Comparison of ENCODE assay signal across 27 mouse cellular contexts in genomic region chr3:53701940-53702339, GRCm38 (mm10). TPM values are rescaled to one million over a fixed set of nuclear protein-coding genes. Genes with fewer than 3 reads are reported as not detected.
DNase-seq lines count a peak whose midpoint lies in the region; ATAC-seq and TF ChIP-seq lines count a peak whose summit lies in the region.
"Had no signal": no experiment of that assay in that cellular context is flagged by ENCODE, and none has a peak within 500 bp of the region (broad histone marks: within the 10 kb centered on the region; RNA-seq: fewer than 3 reads in every experiment).

No protein-coding gene starts in this region.

- H3K4me1 ChIP-seq in forebrain, embryonic 13.5 days: peaks cover 17% of the 10 kb centered on the region
- H3K4me1 ChIP-seq in forebrain, embryonic 10.5 days: peaks cover 12% of the 10 kb centered on the region
- no peaks in the 10 kb centered on the region; the same call in 1 of the 2 replicates for H3K4me1 ChIP-seq in forebrain, postnatal 0 days (ENCODE audit: insufficient read depth)
- H3K4me1 ChIP-seq in forebrain, embryonic 11.5 days (replicated peaks; ENCODE audit: control insufficient read depth, insufficient read depth, low read length): 0 out of 2 replicates have a peak, but pooled peaks cover 2% of the 10 kb centered on the region
- peaks cover 4% of the 10 kb centered on the region; the same call in 1 of the 2 replicates for H3K4me1 ChIP-seq in intestine, embryonic 15.5 days (replicated peaks)
- peaks cover 7% of the 10 kb centered on the region; the same call in 1 of the 2 replicates for H3K4me1 ChIP-seq in intestine, postnatal 0 days (replicated peaks; ENCODE audit: control insufficient read depth, insufficient read depth, low read length)
- H3K4me1 ChIP-seq in intestine, embryonic 16.5 days (ENCODE audit: control insufficient read depth, insufficient read depth, low read length): peaks cover 5% of the 10 kb centered on the region
- H3K4me1 ChIP-seq: hindbrain, embryonic 13.5 days had no signal

- WGBS in forebrain, embryonic 13.5 days: 70% methylated on average over 1 of the region's 1 CpGs
- WGBS in forebrain, embryonic 10.5 days: 49% methylated on average over 1 of the region's 1 CpGs
- 53% methylated on average over 1 of the region's 1 CpGs for WGBS in forebrain, postnatal 0 days
- 54% methylated on average over 1 of the region's 1 CpGs for WGBS in forebrain, embryonic 11.5 days
- 47% methylated on average over 1 of the region's 1 CpGs for WGBS in intestine, embryonic 15.5 days
- WGBS in intestine, postnatal 0 days: 24% methylated on average over 1 of the region's 1 CpGs
- 50% methylated on average over 1 of the region's 1 CpGs for WGBS in intestine, embryonic 16.5 days

- ATAC-seq in forebrain, embryonic 13.5 days: no peak
- ATAC-seq in forebrain, postnatal 0 days: no peak
- no peak for ATAC-seq in forebrain, embryonic 11.5 days (replicated peaks; ENCODE audit: low FRiP score)
- peak; percentile 76; the same call in 1 of the 2 replicates for ATAC-seq in intestine, embryonic 15.5 days
- ATAC-seq in intestine, postnatal 0 days: no peak
- peak; percentile 74; the same call in 1 of the 2 replicates for ATAC-seq in intestine, embryonic 16.5 days
- ATAC-seq: activated CD4-positive, CD25-positive, alpha-beta regulatory T cell, adult 4 months; hindbrain, embryonic 16.5 days had no signal

- no peak overlapping the region for H3K4me3 ChIP-seq in forebrain, embryonic 13.5 days
- no peak overlapping the region for H3K4me3 ChIP-seq in forebrain, embryonic 10.5 days
- H3K4me3 ChIP-seq in forebrain, postnatal 0 days (ENCODE audit: low read depth, low read length): no peak overlapping the region
- no peak overlapping the region for H3K4me3 ChIP-seq in forebrain, embryonic 11.5 days (ENCODE audit: low read depth, low read length)
- H3K4me3 ChIP-seq in intestine, embryonic 15.5 days (replicated peaks): no peak overlapping the region
- H3K4me3 ChIP-seq in intestine, postnatal 0 days (ENCODE audit: low read depth, low read length): no peak overlapping the region
- H3K4me3 ChIP-seq in intestine, embryonic 16.5 days (ENCODE audit: low read length): no peak overlapping the region
- H3K4me3 ChIP-seq: embryonic facial prominence, embryonic 10.5 days; embryonic facial prominence, embryonic 13.5 days; erythroblast, embryonic 14.5 days; gastrocnemius, adult 2 months; hindbrain, embryonic 13.5 days had no signal

- DNase-seq in forebrain, embryonic 10.5 days (ENCODE audit: extremely low spot score, low spot score): no peak
- DNase-seq in forebrain, postnatal 0 days: no peak
- no peak for DNase-seq in forebrain, embryonic 11.5 days (ENCODE audit: low spot score)
- no peak for DNase-seq in testis, postnatal 14 days (ENCODE audit: low spot score)
- DNase-seq: adrenal gland, adult 8-10 months; adrenal gland, postnatal 25 days; cerebellum, adult 11-12 months; cerebellum, adult 8-10 months; cerebellum, postnatal 36 days; embryo, embryonic 11 days; gastrocnemius, adult 2 months; gastrocnemius, postnatal 14 days; heart, adult 11 months; heart, postnatal 10 days; heart, postnatal 4 days; kidney, adult 11 months had no signal

- 0 out of 2 replicates have a peak overlapping the region, but pooled peaks have one; percentile 22 for H3K4me2 ChIP-seq in forebrain, embryonic 13.5 days
- no peak overlapping the region for H3K4me2 ChIP-seq in forebrain, postnatal 0 days (ENCODE audit: low read depth)
- H3K4me2 ChIP-seq in forebrain, embryonic 11.5 days (ENCODE audit: low read depth, low read length, severe bottlenecking): no peak overlapping the region
- H3K4me2 ChIP-seq in intestine, embryonic 15.5 days (replicated peaks): no peak overlapping the region
- no peak overlapping the region for H3K4me2 ChIP-seq in intestine, postnatal 0 days (replicated peaks; ENCODE audit: low read depth)
- no peak overlapping the region for H3K4me2 ChIP-seq in intestine, embryonic 16.5 days (ENCODE audit: low read depth, low read length)
- H3K4me2 ChIP-seq: embryonic facial prominence, embryonic 13.5 days; heart, embryonic 11.5 days; hindbrain, embryonic 13.5 days had no signal

- no peaks in the 10 kb centered on the region for H3K27me3 ChIP-seq in forebrain, embryonic 13.5 days
- H3K27me3 ChIP-seq in forebrain, embryonic 10.5 days (ENCODE audit: poor library complexity, severe bottlenecking): no peaks in the 10 kb centered on the region
- H3K27me3 ChIP-seq in forebrain, postnatal 0 days (ENCODE audit: insufficient read depth, low read length): no peaks in the 10 kb centered on the region
- H3K27me3 ChIP-seq in forebrain, embryonic 11.5 days (ENCODE audit: control insufficient read depth, insufficient read depth, low read length): no peaks in the 10 kb centered on the region
- H3K27me3 ChIP-seq in intestine, embryonic 15.5 days (replicated peaks): no peaks in the 10 kb centered on the region
- no peaks in the 10 kb centered on the region for H3K27me3 ChIP-seq in intestine, postnatal 0 days (replicated peaks; ENCODE audit: control insufficient read depth, insufficient read depth, low read length)
- no peaks in the 10 kb centered on the region for H3K27me3 ChIP-seq in intestine, embryonic 16.5 days (replicated peaks; ENCODE audit: control insufficient read depth, insufficient read depth, low read length)
- H3K27me3 ChIP-seq: embryonic facial prominence, embryonic 13.5 days; hindbrain, embryonic 13.5 days had no signal

- H3K27ac ChIP-seq in forebrain, embryonic 13.5 days: 0 out of 2 replicates have a peak overlapping the region, but pooled peaks have one; percentile 63
- H3K27ac ChIP-seq in forebrain, embryonic 10.5 days: no peak overlapping the region
- H3K27ac ChIP-seq in forebrain, postnatal 0 days (ENCODE audit: low read depth, low read length): peak overlapping the region; percentile 36; the same call in 1 of the 2 replicates
- no peak overlapping the region for H3K27ac ChIP-seq in forebrain, embryonic 11.5 days (ENCODE audit: low read depth, low read length)
- H3K27ac ChIP-seq in intestine, embryonic 15.5 days: no peak overlapping the region
- H3K27ac ChIP-seq in intestine, postnatal 0 days (ENCODE audit: low read depth, low read length): no peak overlapping the region
- H3K27ac ChIP-seq in intestine, embryonic 16.5 days (ENCODE audit: low read length): no peak overlapping the region
- H3K27ac ChIP-seq: embryonic facial prominence, embryonic 10.5 days; embryonic facial prominence, embryonic 13.5 days; gastrocnemius, adult 2 months; hindbrain, embryonic 13.5 days had no signal

- TF ChIP-seq CTCF in forebrain, postnatal 0 days (IDR thresholded peaks at IDR 0.05; ENCODE audit: low read depth): no peak
- TF ChIP-seq CTCF in intestine, postnatal 0 days (IDR thresholded peaks at IDR 0.05; ENCODE audit: low read depth): no peak

- no peaks in the 10 kb centered on the region for H3K9me3 ChIP-seq in forebrain, embryonic 13.5 days (replicated peaks)
- no peaks in the 10 kb centered on the region for H3K9me3 ChIP-seq in forebrain, embryonic 10.5 days
- H3K9me3 ChIP-seq in forebrain, postnatal 0 days (ENCODE audit: low read length): no peaks in the 10 kb centered on the region
- no peaks in the 10 kb centered on the region for H3K9me3 ChIP-seq in forebrain, embryonic 11.5 days (ENCODE audit: control insufficient read depth, low read length)
- no peaks in the 10 kb centered on the region for H3K9me3 ChIP-seq in intestine, embryonic 15.5 days
- no peaks in the 10 kb centered on the region for H3K9me3 ChIP-seq in intestine, postnatal 0 days (ENCODE audit: control insufficient read depth)
- H3K9me3 ChIP-seq in intestine, embryonic 16.5 days (ENCODE audit: control insufficient read depth, low read length): no peaks in the 10 kb centered on the region
- H3K9me3 ChIP-seq: embryonic facial prominence, embryonic 10.5 days; embryonic facial prominence, embryonic 13.5 days; hindbrain, embryonic 13.5 days had no signal

- H3K9ac ChIP-seq in forebrain, embryonic 13.5 days: no peak overlapping the region
- no peak overlapping the region for H3K9ac ChIP-seq in forebrain, postnatal 0 days
- H3K9ac ChIP-seq in forebrain, embryonic 11.5 days (ENCODE audit: low read length): no peak overlapping the region
- no peak overlapping the region for H3K9ac ChIP-seq in intestine, embryonic 15.5 days
- no peak overlapping the region for H3K9ac ChIP-seq in intestine, postnatal 0 days (ENCODE audit: low read depth, low read length)
- no peak overlapping the region for H3K9ac ChIP-seq in intestine, embryonic 16.5 days (ENCODE audit: low read depth, low read length)
- H3K9ac ChIP-seq: embryonic facial prominence, embryonic 13.5 days; hindbrain, embryonic 13.5 days had no signal

- no peaks in the 10 kb centered on the region for H3K36me3 ChIP-seq in forebrain, embryonic 13.5 days (ENCODE audit: poor library complexity, severe bottlenecking)
- no peaks in the 10 kb centered on the region for H3K36me3 ChIP-seq in forebrain, embryonic 10.5 days (replicated peaks)
- no peaks in the 10 kb centered on the region for H3K36me3 ChIP-seq in forebrain, postnatal 0 days (ENCODE audit: insufficient read depth)
- H3K36me3 ChIP-seq in forebrain, embryonic 11.5 days (ENCODE audit: control insufficient read depth, insufficient read depth, low read length): no peaks in the 10 kb centered on the region
- H3K36me3 ChIP-seq in intestine, embryonic 15.5 days: no peaks in the 10 kb centered on the region
- H3K36me3 ChIP-seq in intestine, postnatal 0 days (ENCODE audit: control insufficient read depth, insufficient read depth): no peaks in the 10 kb centered on the region
- no peaks in the 10 kb centered on the region for H3K36me3 ChIP-seq in intestine, embryonic 16.5 days (ENCODE audit: control insufficient read depth, insufficient read depth, low read length)
- H3K36me3 ChIP-seq: embryonic facial prominence, embryonic 10.5 days; embryonic facial prominence, embryonic 13.5 days; hindbrain, embryonic 13.5 days had no signal

RNA-seq across cellular contexts. Expression of gene Frem2, which starts 44.8 kb away (rescaled TPM):
- 0.62 and 0.86 TPM in 2 replicates for polyA plus RNA-seq in forebrain, embryonic 13.5 days (2015; fragmentation: Nextera tagmentation; extraction: Ambion mirVana)
- polyA plus RNA-seq in forebrain, embryonic 10.5 days (2016; fragmentation: Nextera tagmentation; extraction: Ambion mirVana): 4.0 and 4.6 TPM in 2 replicates
- 7.8 and 7.9 TPM in 2 replicates for total RNA-seq in forebrain, postnatal 0 days (2014; rRNA removed)
- 1.1 and 1.5 TPM in 2 replicates for polyA plus RNA-seq in forebrain, postnatal 0 days (2015; fragmentation: Nextera tagmentation; extraction: Ambion mirVana)
- polyA plus RNA-seq in forebrain, embryonic 11.5 days (2014; fragmentation: Nextera tagmentation; extraction: Ambion mirVana): 2.5 and 2.7 TPM in 2 replicates
- 7.1 and 8.0 TPM in 2 replicates for polyA plus RNA-seq in intestine, embryonic 15.5 days (2015; fragmentation: Nextera tagmentation; extraction: Ambion mirVana)
- polyA plus RNA-seq in intestine, postnatal 0 days (2015; fragmentation: Nextera tagmentation; extraction: Ambion mirVana): 2.8 and 3.1 TPM in 2 replicates
- polyA plus RNA-seq in intestine, embryonic 16.5 days (2015; fragmentation: Nextera tagmentation; extraction: Ambion mirVana): 5.3 and 5.7 TPM in 2 replicates
- polyA plus RNA-seq: activated CD4-positive, CD25-positive, alpha-beta regulatory T cell, adult 4 months had no signal

Comparison
In these comparisons a context has a peak if more than half of its experiments do, and no peak if none do; other contexts are left out.
1. ATAC-seq: peak in intestine, embryonic 15.5 days (single experiment) and intestine, embryonic 16.5 days (single experiment); none in forebrain, embryonic 13.5 days (single experiment), forebrain, postnatal 0 days (single experiment), forebrain, embryonic 11.5 days (single experiment) and intestine, postnatal 0 days (single experiment).
2. H3K27ac ChIP-seq: peak in forebrain, embryonic 13.5 days (single experiment) and forebrain, postnatal 0 days (single experiment); none in forebrain, embryonic 10.5 days (single experiment), forebrain, embryonic 11.5 days (single experiment), intestine, embryonic 15.5 days (single experiment), intestine, postnatal 0 days (single experiment) and intestine, embryonic 16.5 days (single experiment).